Mouse (Mus musculus) heart, embryonic 11.5 days (tissue): ENCODE results near the gene Pin1. TPM values are rescaled to one million over a fixed set of nuclear protein-coding genes. Genes with fewer than 3 reads are reported as not detected.
A peak's percentile ranks its signal among the peaks of the same experiment; 100 is the strongest.

Experiments
- ATAC-seq: fragments of 200-750 bp; cut with Nextera tagmentation; replicated peaks from 2 replicates; pipeline ENCODE4 v1.8.0; 2017; ENCODE audit warnings: moderate library complexity; ENCODE audit not compliant: insufficient number of reproducible peaks, low FRiP score, low TSS enrichment
- H3K27ac ChIP-seq: fragments of 300-500 bp; sonication (generic); 2 replicates; pipeline ENCODE4 v1.5.1; 2014; ENCODE audit warnings: mild to moderate bottlenecking, low read depth, low read length
- H3K27me3 ChIP-seq: fragments of 300-500 bp; sonication (generic); 2 replicates; pipeline ENCODE4 v1.6.1; 2014; ENCODE audit warnings: mild to moderate bottlenecking, low read length, mixed read lengths; ENCODE audit not compliant: control insufficient read depth, insufficient read depth
- H3K36me3 ChIP-seq: fragments of 300-500 bp; sonication (generic); 2 replicates; pipeline ENCODE4 v1.6.1; 2014; ENCODE audit warnings: mild to moderate bottlenecking, low read length, moderate library complexity, mixed read lengths; ENCODE audit not compliant: control insufficient read depth, insufficient read depth
- H3K4me1 ChIP-seq: fragments of 300-500 bp; sonication (generic); 2 replicates; pipeline ENCODE4 v1.6.1; 2014; ENCODE audit warnings: low read length; ENCODE audit not compliant: control insufficient read depth, insufficient read depth
- H3K4me2 ChIP-seq: fragments of 300-500 bp; sonication (generic); 2 replicates; pipeline ENCODE4 v1.6.1; 2014; ENCODE audit warnings: mild to moderate bottlenecking, moderate library complexity
- H3K4me3 ChIP-seq: fragments of 300-500 bp; sonication (generic); 2 replicates; pipeline ENCODE4 v1.5.1; 2014; ENCODE audit warnings: low read depth, low read length
- H3K9ac ChIP-seq: fragments of 300-500 bp; sonication (generic); 2 replicates; pipeline ENCODE4 v1.6.1; 2014; ENCODE audit warnings: mild to moderate bottlenecking, low read depth, low read length, moderate library complexity
- H3K9me3 ChIP-seq: fragments of 300-500 bp; sonication (generic); replicated peaks from 2 replicates; pipeline ENCODE4 v1.6.1; 2016; ENCODE audit warnings: low read length; ENCODE audit not compliant: control insufficient read depth
- WGBS: fragments of 180-500 bp; shearing (Covaris S2); extraction: QIAGEN DNeasy Blood & Tissue Kit; methylation state at CpG from one replicate; pipeline ENCODE4 v1.1.7; 2014; ENCODE audit not compliant: insufficient replicate concordance; 5-methylcytosine and 5-hydroxymethylcytosine counted together
- polyA plus RNA-seq: library from polyadenylated mRNA; unstranded; fragments of >200 nt; fragmentation: Nextera tagmentation; extraction: Ambion mirVana; gene quantifications from 2 replicates; pipeline ENCODE4 v1.2.1, GENCODE M21; 2014

Gene Pin1
- polyA plus RNA-seq, 1 experiment from 2014 or later: 53.1 TPM

GRCm38 (mm10) chr9:20644360-20645081, 7.4 kb upstream of the Pin1 start, which contains the start of gene Fbxl12:
Fbxl12 (minus strand) TSS chr9:20644767.
- Histone ChIP-seq H3K4me2 (peak within 1 kb of the TSS; percentile 98), H3K27me3 (no peaks in the 10 kb centered on the region), H3K4me1 (peaks cover 14% of the 10 kb centered on the region), H3K9me3 (no peaks in the 10 kb centered on the region), H3K4me3 (peak within 1 kb of the TSS; percentile 97), H3K36me3 (no peaks in the 10 kb centered on the region), H3K9ac (peak within 1 kb of the TSS; percentile 91), H3K27ac (peak within 1 kb of the TSS; percentile 94; the same call in 1 of the 2 replicates)
- under 1% methylated on average over 43 of the region's 43 CpGs for WGBS
- ATAC-seq: no peak

GRCm38 (mm10) chr9:20645121-20645520, 6.8 kb upstream of the Pin1 start:
- ATAC-seq: no peak
- WGBS: 5% methylated on average over 17 of the region's 17 CpGs
- no peaks in the 10 kb centered on the region for H3K27me3 ChIP-seq

GRCm38 (mm10) chr9:20652260-20652658, 364 bp downstream of the Pin1 start:
- no peaks in the 10 kb centered on the region for H3K27me3 ChIP-seq
- H3K4me2 ChIP-seq: peak overlapping the region; percentile 76
- no peak overlapping the region; the same call in 1 of the 2 replicates for H3K27ac ChIP-seq
- peak overlapping the region; percentile 92 for H3K9ac ChIP-seq
- no peaks in the 10 kb centered on the region for H3K9me3 ChIP-seq
- peak; percentile 14; the same call in 1 of the 2 replicates for ATAC-seq
- H3K4me1 ChIP-seq: 0 out of 2 replicates have a peak, but pooled peaks cover 12% of the 10 kb centered on the region
- peak overlapping the region; percentile 90 for H3K4me3 ChIP-seq
- H3K36me3 ChIP-seq: peaks cover 10% of the 10 kb centered on the region; the same call in 1 of the 2 replicates
- WGBS: under 1% methylated on average over 25 of the region's 25 CpGs

More at GRCm38 (mm10) chr9:20645121-20645520, 6.8 kb upstream of the Pin1 start:
- Histone ChIP-seq H3K4me2 (peak overlapping the region; percentile 98), H3K36me3 (no peaks in the 10 kb centered on the region), H3K4me1 (peaks cover 14% of the 10 kb centered on the region), H3K9ac (peak overlapping the region; percentile 91), H3K9me3 (no peaks in the 10 kb centered on the region), H3K27ac (peak overlapping the region; percentile 46; the same call in 1 of the 2 replicates), H3K4me3 (peak overlapping the region; percentile 97)

- no peak for ATAC-seq
- WGBS: 85% methylated on average over 3 of the region's 3 CpGs
- Histone ChIP-seq H3K4me3 (no peak overlapping the region), H3K9me3 (no peaks in the 10 kb centered on the region), H3K9ac (no peak overlapping the region), H3K4me1 (0 out of 2 replicates have a peak, but pooled peaks cover 16% of the 10 kb centered on the region), H3K36me3 (peaks cover 13% of the 10 kb centered on the region; the same call in 1 of the 2 replicates), H3K27ac (no peak overlapping the region), H3K4me2 (no peak overlapping the region), H3K27me3 (no peaks in the 10 kb centered on the region)
Observed at GRCm38 (mm10) chr9:20653859-20654258, 2.0 kb downstream of the Pin1 start.

- H3K9ac ChIP-seq: no peak overlapping the region
- no peak overlapping the region for H3K4me3 ChIP-seq
- H3K9me3 ChIP-seq: no peaks in the 10 kb centered on the region
- 89% methylated on average over 3 of the region's 3 CpGs for WGBS
- H3K27me3 ChIP-seq: no peaks in the 10 kb centered on the region
- H3K4me1 ChIP-seq: 0 out of 2 replicates have a peak, but pooled peaks cover 12% of the 10 kb centered on the region
- H3K4me2 ChIP-seq: no peak overlapping the region
- H3K27ac ChIP-seq: no peak overlapping the region
- peaks cover 22% of the 10 kb centered on the region for H3K36me3 ChIP-seq
- no peak for ATAC-seq
Observed at GRCm38 (mm10) chr9:20657546-20657945, 5.7 kb downstream of the Pin1 start.

- 66% methylated on average over 3 of the region's 3 CpGs for WGBS
- H3K9me3 ChIP-seq: no peaks in the 10 kb centered on the region
Observed at GRCm38 (mm10) chr9:20662325-20662724, 10.4 kb downstream of the Pin1 start.

GRCm38 (mm10) chr9:20662874-20663273, 11.0 kb downstream of the Pin1 start:
- no peak for ATAC-seq
- Histone ChIP-seq H3K9me3 (no peaks in the 10 kb centered on the region), H3K27ac (no peak overlapping the region), H3K4me2 (no peak overlapping the region), H3K4me1 (peaks cover under 1% of the 10 kb centered on the region; the same call in 1 of the 2 replicates), H3K27me3 (no peaks in the 10 kb centered on the region), H3K36me3 (peaks cover 22% of the 10 kb centered on the region), H3K9ac (no peak overlapping the region), H3K4me3 (no peak overlapping the region)
- 98% methylated on average over 8 of the region's 8 CpGs for WGBS

More at GRCm38 (mm10) chr9:20662325-20662724, 10.4 kb downstream of the Pin1 start:
- Histone ChIP-seq H3K36me3 (peaks cover 25% of the 10 kb centered on the region), H3K4me1 (peaks cover 4% of the 10 kb centered on the region; the same call in 1 of the 2 replicates), H3K4me2 (no peak overlapping the region), H3K9ac (no peak overlapping the region), H3K27me3 (no peaks in the 10 kb centered on the region), H3K27ac (no peak overlapping the region), H3K4me3 (no peak overlapping the region)
- no peak for ATAC-seq

- 88% methylated on average over 2 of the region's 2 CpGs for WGBS
- no peak for ATAC-seq
- no peak overlapping the region for H3K27ac ChIP-seq
Observed at GRCm38 (mm10) chr9:20663956-20664355, 12.1 kb downstream of the Pin1 start.

More at GRCm38 (mm10) chr9:20663956-20664355, 12.1 kb downstream of the Pin1 start:
- Histone ChIP-seq H3K36me3 (peaks cover 22% of the 10 kb centered on the region), H3K27me3 (no peaks in the 10 kb centered on the region), H3K9me3 (no peaks in the 10 kb centered on the region), H3K4me3 (no peak overlapping the region), H3K4me2 (no peak overlapping the region), H3K9ac (no peak overlapping the region), H3K4me1 (no peaks in the 10 kb centered on the region; the same call in 1 of the 2 replicates)
